Mouse (Mus musculus) testis, adult 2 months (tissue): ENCODE data around the gene Orc3.

Experiments
- CTCF ChIP-seq: fragments of 200-500 bp; IDR thresholded peaks from 2 replicates; pipeline ENCODE4 v1.5.1; 2012; ENCODE audit warnings: low read depth, mild to moderate bottlenecking, inconsistent platforms, low read length, moderate library complexity; ENCODE audit not compliant: control insufficient read depth, insufficient read depth, insufficient replicate concordance
- POLR2A ChIP-seq: fragments of 200-500 bp; IDR thresholded peaks from 2 replicates; pipeline ENCODE4 v1.6.1; 2012; ENCODE audit warnings: low read depth, mild to moderate bottlenecking, inconsistent platforms, low read length, moderate library complexity; ENCODE audit not compliant: control insufficient read depth

- no peak for TF ChIP-seq POLR2A
- TF ChIP-seq CTCF, result no peak
Measured at GRCm38 (mm10) chr4:34659012-34659411, 44.3 kb upstream of the Orc3 start.
